Mouse (Mus musculus) intestine, embryonic 15.5 days (tissue): ENCODE data around the gene Utp20. TPM values are rescaled to one million over a fixed set of nuclear protein-coding genes. Genes with fewer than 3 reads are reported as not detected.
"Not testable (repeated sequence)": the region's sequence is repeated elsewhere in the genome, so short reads cannot be mapped to it uniquely, and the experiment has no call there.

Experiments
- ATAC-seq: fragments of 200-750 bp; cut with Nextera tagmentation; 2 replicates; pipeline ENCODE4 v1.8.0; 2017; ENCODE audit warnings: moderate TSS enrichment, moderate library complexity
- H3K27ac ChIP-seq: fragments of 300-500 bp; sonication (generic); 2 replicates; pipeline ENCODE4 v1.5.1; 2015; ENCODE audit warnings: mild to moderate bottlenecking, inconsistent platforms
- H3K27me3 ChIP-seq: fragments of 300-500 bp; sonication (generic); replicated peaks from 2 replicates; pipeline ENCODE4 v1.6.1; 2015; ENCODE audit warnings: inconsistent platforms
- H3K36me3 ChIP-seq: fragments of 300-500 bp; sonication (generic); 2 replicates; pipeline ENCODE4 v1.6.1; 2015; ENCODE audit warnings: inconsistent platforms
- H3K4me1 ChIP-seq: fragments of 300-500 bp; sonication (generic); replicated peaks from 2 replicates; pipeline ENCODE4 v1.6.1; 2015; ENCODE audit warnings: inconsistent platforms
- H3K4me2 ChIP-seq: fragments of 300-500 bp; sonication (generic); replicated peaks from 2 replicates; pipeline ENCODE4 v1.6.1; 2015; ENCODE audit warnings: mild to moderate bottlenecking, inconsistent platforms
- H3K4me3 ChIP-seq: fragments of 300-500 bp; sonication (generic); replicated peaks from 2 replicates; pipeline ENCODE4 v1.5.1; 2015; ENCODE audit warnings: inconsistent platforms
- H3K9ac ChIP-seq: fragments of 300-500 bp; sonication (generic); 2 replicates; pipeline ENCODE4 v1.6.1; 2015; ENCODE audit warnings: inconsistent platforms
- H3K9me3 ChIP-seq: fragments of 300-500 bp; sonication (generic); 2 replicates; pipeline ENCODE4 v1.6.1; 2016; ENCODE audit warnings: inconsistent platforms
- WGBS: fragments of 180-500 bp; shearing (Covaris S2); methylation state at CpG from one replicate; pipeline ENCODE4 v1.1.7; 2015; 5-methylcytosine and 5-hydroxymethylcytosine counted together
- polyA plus RNA-seq: library from polyadenylated mRNA; unstranded; fragments of >200 nt; fragmentation: Nextera tagmentation; extraction: Ambion mirVana; gene quantifications from 2 replicates; pipeline ENCODE4 v1.2.1, GENCODE M21; 2015

The Utp20 gene
- polyA plus RNA-seq, 1 experiment from 2014 or later, result 15.9 TPM

- 88% methylated on average over 4 of the region's 4 CpGs for WGBS
- H3K4me1 ChIP-seq, result no peaks in the 10 kb centered on the region
- no peak overlapping the region for H3K4me2 ChIP-seq
- ATAC-seq, result no peak
- no peaks in the 10 kb centered on the region for H3K27me3 ChIP-seq
- H3K27ac ChIP-seq, result no peak overlapping the region
- H3K9me3 ChIP-seq, result no peaks in the 10 kb centered on the region
- H3K4me3 ChIP-seq, result no peak overlapping the region
- H3K36me3 ChIP-seq, result peaks cover 7% of the 10 kb centered on the region; the same call in 1 of the 2 replicates
- H3K9ac ChIP-seq, result no peak overlapping the region
These were observed 45.9 kb downstream of the Utp20 start for GRCm38 (mm10) chr10:88780716-88781115.

- no peaks in the 10 kb centered on the region for H3K27me3 ChIP-seq
- WGBS, result 90% methylated on average over 6 of the region's 6 CpGs
- H3K9me3 ChIP-seq, result no peaks in the 10 kb centered on the region
- no peak for ATAC-seq
- H3K36me3 ChIP-seq, result peaks cover 13% of the 10 kb centered on the region
- no peak overlapping the region for H3K27ac ChIP-seq
- H3K4me1 ChIP-seq, result no peaks in the 10 kb centered on the region
- no peak overlapping the region for H3K4me3 ChIP-seq
- H3K9ac ChIP-seq, result no peak overlapping the region
- H3K4me2 ChIP-seq, result no peak overlapping the region
These were observed 50.4 kb downstream of the Utp20 start for GRCm38 (mm10) chr10:88776206-88776605.

GRCm38 (mm10) chr10:88772965-88773364 is 53.6 kb downstream of the Utp20 start:
- H3K4me2 ChIP-seq, H3K9ac ChIP-seq, H3K9me3 ChIP-seq, H3K4me1 ChIP-seq, ATAC-seq, H3K27ac ChIP-seq, H3K27me3 ChIP-seq, H3K4me3 ChIP-seq: not testable (repeated sequence)
- 88% methylated on average over 5 of the region's 5 CpGs for WGBS
- H3K36me3 ChIP-seq, result peaks cover 21% of the 10 kb centered on the region

GRCm38 (mm10) chr10:88769676-88770075 is 56.9 kb downstream of the Utp20 start:
- no peak overlapping the region for H3K4me2 ChIP-seq

GRCm38 (mm10) chr10:88768961-88769360 is 57.6 kb downstream of the Utp20 start:
- 91% methylated on average over 5 of the region's 5 CpGs for WGBS
- Histone ChIP-seq H3K4me1 (no peaks in the 10 kb centered on the region), H3K36me3 (peaks cover 33% of the 10 kb centered on the region), H3K9me3 (no peaks in the 10 kb centered on the region), H3K4me2 (no peak overlapping the region), H3K9ac (no peak overlapping the region), H3K27me3 (no peaks in the 10 kb centered on the region), H3K4me3 (no peak overlapping the region), H3K27ac (no peak overlapping the region)
- no peak for ATAC-seq

More at GRCm38 (mm10) chr10:88769676-88770075, 56.9 kb downstream of the Utp20 start:
- H3K9me3 ChIP-seq, result no peaks in the 10 kb centered on the region
- H3K27me3 ChIP-seq, result no peaks in the 10 kb centered on the region
- H3K4me1 ChIP-seq, result no peaks in the 10 kb centered on the region
- H3K36me3 ChIP-seq, result peaks cover 29% of the 10 kb centered on the region
- H3K9ac ChIP-seq, result no peak overlapping the region
- WGBS, result 94% methylated on average over 7 of the region's 7 CpGs
- no peak overlapping the region for H3K4me3 ChIP-seq
- H3K27ac ChIP-seq, result no peak overlapping the region
- ATAC-seq, result no peak

- H3K9ac ChIP-seq, result no peak overlapping the region
- H3K36me3 ChIP-seq, result peaks cover 33% of the 10 kb centered on the region
- H3K9me3 ChIP-seq, result no peaks in the 10 kb centered on the region
- H3K4me2 ChIP-seq, result no peak overlapping the region
- 84% methylated on average over 15 of the region's 15 CpGs for WGBS
- no peaks in the 10 kb centered on the region for H3K27me3 ChIP-seq
- no peak overlapping the region for H3K27ac ChIP-seq
- H3K4me1 ChIP-seq, result no peaks in the 10 kb centered on the region
- ATAC-seq, result no peak
- no peak overlapping the region for H3K4me3 ChIP-seq
These were observed 61.0 kb downstream of the Utp20 start for GRCm38 (mm10) chr10:88765431-88766142.

- Histone ChIP-seq H3K4me3 (no peak overlapping the region), H3K9me3 (no peaks in the 10 kb centered on the region), H3K27ac (no peak overlapping the region), H3K27me3 (no peaks in the 10 kb centered on the region), H3K4me2 (no peak overlapping the region), H3K4me1 (no peaks in the 10 kb centered on the region), H3K36me3 (peaks cover 28% of the 10 kb centered on the region), H3K9ac (no peak overlapping the region)
- ATAC-seq, result no peak
- WGBS, result 90% methylated on average over 13 of the region's 13 CpGs
These were observed 64.9 kb downstream of the Utp20 start for GRCm38 (mm10) chr10:88761524-88762212.

- H3K4me2 ChIP-seq, result no peak overlapping the region
- H3K4me1 ChIP-seq, result no peaks in the 10 kb centered on the region
- no peak for ATAC-seq
- 83% methylated on average over 2 of the region's 2 CpGs for WGBS
- no peaks in the 10 kb centered on the region for H3K27me3 ChIP-seq
- no peaks in the 10 kb centered on the region for H3K9me3 ChIP-seq
- H3K27ac ChIP-seq, result no peak overlapping the region
- H3K4me3 ChIP-seq, result no peak overlapping the region
- no peak overlapping the region for H3K9ac ChIP-seq
- H3K36me3 ChIP-seq, result peaks cover 34% of the 10 kb centered on the region
These were observed 85.2 kb downstream of the Utp20 start for GRCm38 (mm10) chr10:88741426-88741825.

- Histone ChIP-seq H3K4me2 (no peak overlapping the region), H3K27me3 (no peaks in the 10 kb centered on the region), H3K9ac (no peak overlapping the region), H3K4me1 (no peaks in the 10 kb centered on the region), H3K9me3 (no peaks in the 10 kb centered on the region), H3K4me3 (no peak overlapping the region), H3K36me3 (peaks cover 34% of the 10 kb centered on the region), H3K27ac (no peak overlapping the region)
- ATAC-seq, result no peak
- 73% methylated on average over 5 of the region's 5 CpGs for WGBS
These were observed 85.8 kb downstream of the Utp20 start for GRCm38 (mm10) chr10:88740781-88741180.

GRCm38 (mm10) chr10:88739818-88740217 is 86.8 kb downstream of the Utp20 start:
- ATAC-seq, result peak; percentile 61; the same call in 1 of the 2 replicates
- H3K27me3 ChIP-seq, result no peaks in the 10 kb centered on the region
- no peak overlapping the region for H3K27ac ChIP-seq
- no peak overlapping the region for H3K4me2 ChIP-seq
- H3K9me3 ChIP-seq, result no peaks in the 10 kb centered on the region
- WGBS, result 67% methylated on average over 1 of the region's 1 CpGs
- no peak overlapping the region for H3K4me3 ChIP-seq
- H3K4me1 ChIP-seq, result no peaks in the 10 kb centered on the region
- H3K36me3 ChIP-seq, result peaks cover 33% of the 10 kb centered on the region
- H3K9ac ChIP-seq, result no peak overlapping the region

- WGBS, result 98% methylated on average over 8 of the region's 8 CpGs
- not testable (repeated sequence) for ATAC-seq, H3K4me2 ChIP-seq, H3K9me3 ChIP-seq, H3K27me3 ChIP-seq, H3K9ac ChIP-seq, H3K27ac ChIP-seq, H3K4me3 ChIP-seq, H3K4me1 ChIP-seq
- peaks cover 28% of the 10 kb centered on the region for H3K36me3 ChIP-seq
These were observed 87.5 kb downstream of the Utp20 start for GRCm38 (mm10) chr10:88739074-88739473.

- Histone ChIP-seq H3K9ac (peak overlapping the region; percentile 96), H3K4me2 (peak overlapping the region; percentile 77), H3K4me1 (peaks cover 8% of the 10 kb centered on the region; the same call in 1 of the 2 replicates), H3K9me3 (no peaks in the 10 kb centered on the region), H3K27me3 (no peaks in the 10 kb centered on the region), H3K27ac (no peak overlapping the region), H3K36me3 (0 out of 2 replicates have a peak, but pooled peaks cover 5% of the 10 kb centered on the region), H3K4me3 (peak overlapping the region; percentile 97)
- peak; percentile 39 for ATAC-seq
- whole genome bisulfite sequencing, result 12% methylated on average over 6 of the region's 6 CpGs
These were observed 94.3 kb downstream of the Utp20 start for GRCm38 (mm10) chr10:88732309-88732622.
